Mouse (Mus musculus): ENCODE data around the gene Otop1.

Gene Otop1

DNA sequence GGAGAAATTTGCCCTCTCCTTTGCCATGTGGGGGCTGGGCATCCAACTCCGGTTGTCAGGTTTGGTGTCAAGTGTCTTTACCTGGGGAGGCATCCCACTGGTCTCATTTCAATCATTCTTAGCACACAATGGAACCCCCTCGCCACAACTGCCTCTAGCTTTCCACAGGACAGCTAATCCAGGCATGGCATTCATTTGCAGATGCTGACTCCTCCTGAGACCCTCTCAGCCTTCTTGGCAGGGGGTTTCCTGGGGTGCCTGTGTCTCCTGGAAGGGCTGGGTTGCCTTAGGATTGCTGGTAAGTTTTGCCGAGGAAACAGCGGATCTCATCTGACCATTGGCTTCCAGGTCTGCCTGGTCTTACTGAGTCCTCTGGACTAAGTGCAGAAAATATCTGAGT lies at the start of gene Otop1:
TSS of gene Otop1 (plus strand) at position 202 of the 400 bp plus-strand sequence.
- DNase-seq (ENCODE audit: low spot score), result no peak

GRCm38 (mm10) chr5:38235422-38235821 lies 40.4 kb upstream of the Otop1 start:
- peak; percentile 13 for DNase-seq (ENCODE audit: low spot score)

DNA sequence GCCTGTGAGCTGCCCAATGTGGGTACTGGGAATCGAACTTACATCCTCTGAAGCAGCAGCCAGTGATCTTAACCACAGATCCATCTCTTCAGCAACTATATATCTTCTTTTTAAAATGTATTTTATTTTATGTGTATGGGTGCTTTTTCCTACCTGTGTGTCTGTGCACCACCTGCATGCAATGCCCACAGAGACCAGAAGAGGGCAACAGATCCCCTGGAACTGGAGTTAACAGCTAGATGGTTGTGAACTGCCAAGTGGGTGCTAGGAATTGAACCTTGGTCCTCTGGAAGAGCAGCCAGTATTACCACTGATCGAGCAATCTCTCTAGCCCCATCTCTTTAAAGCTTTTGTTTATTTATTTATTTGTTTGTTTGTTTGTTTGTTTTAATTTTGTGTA lies 39.1 kb upstream of the Otop1 start:
- DNase-seq (ENCODE audit: low spot score), result no peak

DNA sequence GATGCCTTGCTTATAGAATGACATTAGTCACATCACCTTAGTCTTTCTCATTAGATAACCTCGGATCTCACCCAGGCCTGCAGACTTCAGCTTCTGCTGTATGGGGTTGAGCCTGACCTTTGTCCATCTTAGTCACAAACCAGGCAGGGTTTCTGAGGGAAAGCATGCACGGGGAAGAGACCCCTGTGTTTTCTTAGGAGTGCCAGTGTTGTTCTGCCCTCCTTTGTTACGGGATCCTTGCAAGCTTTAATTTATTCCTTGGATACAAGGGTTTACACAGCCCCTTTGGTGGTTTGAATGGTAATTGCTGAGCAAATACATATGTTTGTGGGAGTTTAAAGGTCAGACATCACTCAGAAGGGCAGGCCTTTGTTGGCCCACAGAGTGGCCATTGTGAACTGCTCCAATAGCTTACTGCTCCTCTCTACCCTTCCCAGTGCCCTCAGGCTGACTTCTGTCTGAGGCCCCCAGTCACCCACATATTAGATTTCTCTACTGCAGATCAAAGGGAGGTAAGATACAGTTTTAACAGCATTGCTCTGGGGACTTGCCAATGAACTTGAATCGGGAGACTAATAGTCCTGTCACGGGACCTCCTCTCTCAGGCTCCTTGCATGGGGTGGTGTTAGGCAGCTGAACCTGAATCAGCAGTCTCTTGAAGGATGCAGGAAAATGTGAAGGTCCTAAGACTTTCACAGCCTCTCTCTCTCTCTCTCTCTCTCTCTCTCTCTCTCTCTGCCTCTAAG lies 34.9 kb upstream of the Otop1 start:
- peak; percentile 23 for DNase-seq (ENCODE audit: low spot score)

DNA sequence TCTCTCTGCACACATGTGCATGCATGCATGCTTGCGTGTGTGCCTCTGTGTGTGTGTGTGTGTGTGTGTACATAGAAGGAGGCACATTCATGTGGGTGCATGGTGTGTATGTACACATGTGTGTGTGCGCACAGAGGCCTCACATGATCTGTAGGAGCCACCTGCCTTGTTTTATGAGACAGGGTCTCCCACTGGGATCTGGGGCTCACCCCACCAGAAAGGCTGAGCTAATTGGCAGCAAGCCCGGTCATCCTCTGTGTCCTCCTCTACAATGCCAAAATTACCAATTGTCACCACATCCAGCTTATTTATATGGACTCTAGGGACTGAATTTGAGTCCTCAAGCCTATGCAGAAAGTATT lies 34.3 kb upstream of the Otop1 start:
- DNase-seq (ENCODE audit: low spot score), result no peak

DNA sequence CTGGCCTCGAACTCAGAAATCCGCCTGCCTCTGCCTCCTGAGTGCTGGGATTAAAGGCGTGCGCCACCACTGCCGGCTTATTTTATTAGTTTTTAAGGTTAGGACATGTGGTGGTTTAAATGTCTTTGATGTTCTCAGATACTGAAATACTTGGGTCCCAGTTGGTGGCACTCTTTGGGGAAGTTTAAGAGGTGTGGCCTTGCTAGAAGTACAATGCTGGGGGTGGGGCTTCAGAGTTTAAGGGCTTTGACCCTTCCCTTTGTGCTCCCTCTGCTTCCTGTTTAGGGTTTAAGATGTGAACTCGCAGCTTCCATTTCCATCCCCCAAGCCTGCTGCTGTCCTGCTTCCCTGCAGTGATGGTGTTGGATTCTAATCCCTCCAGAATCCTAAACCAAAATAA lies 33.8 kb upstream of the Otop1 start:
- no peak for DNase-seq (ENCODE audit: low spot score)

- no peak for DNase-seq (ENCODE audit: low spot score)
Observed at GRCm38 (mm10) chr5:38255195-38255594, 20.6 kb upstream of the Otop1 start.

- DNase-seq (ENCODE audit: low spot score), result no peak
Observed at GRCm38 (mm10) chr5:38255644-38256043, 20.1 kb upstream of the Otop1 start.

GRCm38 (mm10) chr5:38256551-38256950 lies 19.2 kb upstream of the Otop1 start:
- no peak for DNase-seq (ENCODE audit: low spot score)

DNA sequence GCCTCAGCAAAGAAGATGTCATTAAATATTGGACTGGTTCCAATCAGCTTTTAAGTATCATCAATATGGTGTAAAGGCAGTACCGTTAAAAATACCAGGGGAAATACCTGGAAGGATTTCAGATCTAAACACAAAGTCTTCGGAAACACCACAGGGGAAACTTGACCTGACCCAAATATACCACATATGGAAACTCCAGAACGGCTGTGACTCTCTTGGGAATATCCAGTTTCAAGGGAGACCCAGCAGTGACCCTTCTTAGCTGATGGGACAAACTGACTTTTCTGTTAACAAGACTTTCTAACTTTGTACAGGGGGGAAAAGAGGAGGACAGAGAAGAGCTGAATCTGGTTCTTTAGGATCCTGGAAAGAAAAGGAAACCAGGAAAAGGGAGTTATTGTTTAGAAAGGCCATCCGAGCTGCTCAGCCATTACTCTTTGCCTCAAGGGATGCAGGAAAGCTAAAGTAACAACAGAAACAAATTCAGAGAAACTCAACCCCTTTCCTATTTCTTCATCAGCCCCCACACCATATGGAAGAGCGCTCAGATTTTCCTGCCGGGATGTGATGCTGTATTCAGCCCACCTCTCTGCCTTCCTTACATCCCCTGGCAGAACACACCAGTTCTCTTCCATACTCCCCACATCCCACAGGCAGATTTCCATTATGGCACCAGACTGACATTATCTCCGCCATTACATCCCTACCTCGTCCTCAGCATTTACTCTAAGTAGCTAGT lies 17.6 kb upstream of the Otop1 start:
- DNase-seq (ENCODE audit: low spot score), result no peak

GRCm38 (mm10) chr5:38258773-38259146 lies 17.0 kb upstream of the Otop1 start:
- no peak for DNase-seq (ENCODE audit: low spot score)

DNA sequence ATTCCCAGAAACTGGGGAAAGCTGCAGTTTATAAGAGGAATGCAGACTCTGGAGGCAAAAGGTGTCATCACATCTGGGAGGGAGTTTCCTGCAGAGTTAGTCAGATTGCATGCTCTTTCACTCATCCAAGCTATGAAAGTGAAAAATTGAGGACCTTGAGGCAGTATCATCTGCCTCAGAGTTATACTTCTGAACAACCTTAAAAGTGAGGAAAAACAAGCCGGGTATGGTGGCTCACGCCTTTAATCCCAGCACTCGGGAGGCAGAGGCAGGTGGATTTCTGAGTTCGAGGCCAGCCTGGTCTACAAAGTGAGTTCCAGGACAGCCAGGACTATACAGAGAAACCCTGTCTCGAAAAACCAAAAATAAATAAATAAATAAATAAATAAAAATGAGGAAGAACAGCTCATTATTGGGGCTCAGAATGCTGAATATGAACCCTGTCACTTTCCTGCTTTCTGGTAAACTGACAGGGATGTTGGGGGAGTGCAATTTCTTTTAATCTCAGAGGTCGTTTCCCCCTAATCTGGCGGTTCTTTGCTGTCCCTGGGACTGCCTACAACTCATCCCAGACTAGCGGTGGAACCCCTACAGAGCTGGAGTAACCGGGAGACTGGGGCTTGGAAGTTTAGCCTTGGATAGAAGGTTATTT lies 16.2 kb upstream of the Otop1 start:
- no peak for DNase-seq (ENCODE audit: low spot score)

- peak; percentile 67 for DNase-seq (ENCODE audit: low spot score)
Observed at GRCm38 (mm10) chr5:38260107-38260682, 15.6 kb upstream of the Otop1 start, which contains the start of gene Tmem128. Gene Tmem128 (plus strand): TSS chr5:38260185.

- no peak for DNase-seq (ENCODE audit: low spot score)
Observed at GRCm38 (mm10) chr5:38270942-38271341, 4.8 kb upstream of the Otop1 start.

DNA sequence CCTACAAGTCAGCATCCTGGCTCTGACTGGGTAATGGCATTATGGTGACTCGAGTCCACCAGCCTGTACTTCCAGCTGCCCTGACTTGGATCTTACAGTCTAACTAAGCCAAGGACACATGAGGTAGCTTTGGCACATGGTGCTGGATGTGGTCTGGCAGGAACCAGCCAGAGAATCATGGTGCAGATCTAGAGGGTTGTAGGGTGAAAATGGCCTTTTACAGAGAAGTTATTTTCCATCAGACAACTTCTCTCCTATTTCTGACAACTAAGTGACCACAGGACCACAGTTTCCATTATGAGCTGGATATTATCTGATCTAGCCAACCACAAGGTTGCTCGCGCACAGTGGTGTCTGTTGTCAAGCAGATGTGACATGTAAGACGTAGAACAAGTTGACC lies 1.9 kb upstream of the Otop1 start:
- DNase-seq (ENCODE audit: low spot score), result no peak

DNA sequence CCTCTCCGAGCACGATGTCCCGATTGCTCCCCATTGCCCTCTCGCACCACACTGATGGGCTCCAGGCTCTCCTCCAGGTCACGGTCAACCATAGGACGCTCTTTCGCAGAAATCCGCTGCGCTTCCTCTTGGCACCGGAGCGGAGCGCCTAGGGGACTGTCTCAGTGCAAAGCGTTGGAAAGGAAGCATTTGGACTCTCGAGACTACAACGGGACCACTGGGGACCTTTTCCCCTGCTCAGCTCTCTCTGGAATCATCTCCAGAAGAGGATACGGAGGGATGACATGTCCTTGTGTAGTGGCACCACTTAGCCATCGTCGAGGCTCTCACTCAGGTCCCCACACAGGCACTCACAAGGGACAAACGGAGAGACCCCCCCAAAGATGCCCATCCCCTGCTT lies 679 bp downstream of the Otop1 start:
- DNase-seq (ENCODE audit: low spot score), result no peak

- DNase-seq (ENCODE audit: low spot score), result no peak
Observed at GRCm38 (mm10) chr5:38277098-38277866, 1.5 kb downstream of the Otop1 start.

- DNase-seq (ENCODE audit: low spot score), result no peak
Observed at GRCm38 (mm10) chr5:38277936-38278600, 2.3 kb downstream of the Otop1 start.

DNA sequence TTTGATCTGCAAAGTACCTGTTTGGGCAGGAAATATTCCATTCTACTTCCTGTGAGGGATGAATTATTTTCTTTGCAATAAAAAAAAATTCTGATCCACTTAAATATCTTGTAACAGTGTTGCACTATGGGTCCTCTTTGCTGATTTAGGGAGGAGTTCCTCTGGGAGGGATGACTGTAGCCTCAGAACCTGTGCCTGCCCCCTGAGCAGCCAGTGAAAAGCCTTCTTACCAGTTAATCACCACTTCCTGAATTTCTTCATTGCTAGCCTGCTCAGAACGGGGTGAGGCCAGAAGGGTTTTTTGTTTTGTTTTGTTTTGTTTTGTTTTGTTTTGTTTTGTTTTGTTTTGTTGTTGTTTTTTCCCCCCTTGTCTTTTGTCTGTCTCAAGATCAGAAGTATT lies 4.3 kb downstream of the Otop1 start:
- DNase-seq (ENCODE audit: low spot score), result no peak

- DNase-seq (ENCODE audit: low spot score), result no peak
Observed at GRCm38 (mm10) chr5:38285724-38286123, 10.0 kb downstream of the Otop1 start.

- DNase-seq (ENCODE audit: low spot score), result no peak
Observed at GRCm38 (mm10) chr5:38288476-38288875, 12.7 kb downstream of the Otop1 start.
